Mouse (Mus musculus): ENCODE measurements around the gene Dnah3.

- no peak for TF ChIP-seq CTCF (IDR thresholded peaks at IDR 0.05; ENCODE audit: control insufficient read depth, insufficient read depth, insufficient replicate concordance, low read depth, low read length)
- no peak for TF ChIP-seq POLR2A (IDR thresholded peaks at IDR 0.05; ENCODE audit: control insufficient read depth, low read depth, low read length)
These were observed 114.9 kb downstream of the Dnah3 start for GRCm38 (mm10) chr7:119980170-119980569.

Data from testis, adult 2 months (tissue).